Mouse (Mus musculus) G1E (cell line): Measurements from ENCODE around the gene Ctdspl.

Source experiments
- CTCF ChIP-seq: IDR thresholded peaks from 2 replicates; pipeline ENCODE4 v1.5.1; 2012; ENCODE audit warnings: low read depth, low read length, inconsistent platforms, mixed read lengths
- GATA1 ChIP-seq: IDR thresholded peaks from 2 replicates; pipeline ENCODE4 v1.6.1; 2012; ENCODE audit warnings: borderline replicate concordance, low read length, inconsistent platforms, mixed read lengths
- GATA2 ChIP-seq: IDR thresholded peaks from 2 replicates; pipeline ENCODE4 v1.6.1; 2012; ENCODE audit warnings: low read depth, low read length, inconsistent platforms, borderline replicate concordance
- POLR2AphosphoS5 ChIP-seq: IDR thresholded peaks from 2 replicates; pipeline ENCODE4 v1.6.1; 2012; ENCODE audit warnings: low read depth, low read length, inconsistent platforms; ENCODE audit not compliant: insufficient replicate concordance
- TAL1 ChIP-seq: conservative IDR thresholded peaks from 2 replicates; pipeline ENCODE4 v1.6.1; 2012; ENCODE audit warnings: low read depth, low read length, inconsistent platforms, mixed read lengths

DNA sequence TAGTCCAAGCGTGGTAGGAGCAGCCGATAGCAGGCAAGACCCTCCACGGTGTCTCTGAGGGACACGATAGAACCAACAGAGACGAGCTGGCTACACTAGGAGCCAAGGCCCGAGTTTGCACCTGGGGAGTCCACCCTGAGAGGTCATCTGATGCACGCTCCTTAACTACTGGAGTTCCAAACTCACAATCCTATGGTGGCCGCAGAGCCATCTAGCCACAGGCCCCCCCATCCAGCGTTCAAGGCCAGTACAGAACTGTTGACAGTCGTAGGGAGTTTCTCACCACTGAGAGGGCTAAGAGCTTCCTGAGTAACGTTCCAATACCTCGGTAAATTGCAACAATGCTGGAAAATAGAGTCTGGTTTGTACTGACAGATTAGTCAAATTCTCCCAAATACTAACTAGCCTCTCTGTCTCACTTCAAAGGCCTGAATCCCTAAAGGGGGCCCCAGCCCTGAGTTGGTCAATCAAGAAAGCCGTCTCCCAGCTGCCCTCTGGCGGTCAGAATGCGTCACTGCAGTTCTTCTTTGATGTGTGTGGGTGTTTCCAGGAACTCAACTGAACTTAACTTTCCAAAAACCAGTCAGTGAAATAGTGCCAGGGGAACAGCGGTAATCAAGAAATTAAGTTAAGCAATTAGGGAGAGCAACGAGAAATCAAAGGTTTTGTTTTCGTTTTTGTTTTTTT is 18.2 kb upstream of the Ctdspl start:
- TF ChIP-seq GATA1 (no peak), CTCF (no peak), TAL1 (no peak), POLR2AphosphoS5 (no peak), GATA2 (no peak)
